Comparison of ENCODE assay signal across 14 mouse cellular contexts in genomic region chr6:106266304-106266703, GRCm38 (mm10).
"Had no signal": no experiment of that assay in that cellular context is flagged by ENCODE, and none has a peak within 500 bp of the region (broad histone marks: within the 10 kb centered on the region; RNA-seq: fewer than 3 reads in every experiment).

No protein-coding gene starts in this region.

- H3K4me1 ChIP-seq: limb, embryonic 15.5 days; liver, embryonic 12.5 days; midbrain, embryonic 10.5 days had no signal

- ATAC-seq: liver, embryonic 12.5 days had no signal

- H3K9me3 ChIP-seq: limb, embryonic 15.5 days; liver, embryonic 12.5 days; midbrain, embryonic 10.5 days had no signal

- H3K27ac ChIP-seq: limb, embryonic 15.5 days; liver, embryonic 12.5 days; midbrain, embryonic 10.5 days had no signal

- H3K9ac ChIP-seq: limb, embryonic 15.5 days; liver, embryonic 12.5 days; lung, embryonic 14.5 days had no signal

- H3K36me3 ChIP-seq: limb, embryonic 15.5 days; liver, embryonic 12.5 days; midbrain, embryonic 10.5 days had no signal

- H3K27me3 ChIP-seq: limb, embryonic 15.5 days; liver, embryonic 12.5 days had no signal

- H3K4me2 ChIP-seq: limb, embryonic 15.5 days; liver, embryonic 12.5 days; lung, embryonic 14.5 days had no signal

- H3K4me3 ChIP-seq: limb, embryonic 15.5 days; liver, embryonic 12.5 days; midbrain, embryonic 10.5 days; myocyte had no signal

- DNase-seq: kidney, adult 8-10 months; kidney, postnatal 36 days; layer of hippocampus, adult 9-11 months; layer of hippocampus, postnatal 36 days; lung, embryonic 14.5 days; lung, postnatal 10 days; lung, postnatal 4 days; midbrain, embryonic 14.5 days; right cerebral cortex, postnatal 14 days; thymus, postnatal 36 days had no signal
